Mouse (Mus musculus) megakaryocyte progenitor cell, adult 5-6 weeks (primary cell): ENCODE measurements around the gene Gm3159. TPM values are rescaled to one million over a fixed set of nuclear protein-coding genes. Genes with fewer than 3 reads are reported as not detected.
"Not testable (repeated sequence)": the region's sequence is repeated elsewhere in the genome, so short reads cannot be mapped to it uniquely, and the experiment has no call there.

Source experiments
- ATAC-seq: replicated peaks from 2 replicates; pipeline ENCODE4 v1.8.0; 2016; ENCODE audit warnings: mild to moderate bottlenecking, moderate TSS enrichment, inconsistent platforms; ENCODE audit not compliant: poor library complexity
- total RNA-seq, 2 experiments: library from RNA; stranded (forward) in 1 of 2; stranded (reverse) in 1 of 2; fragments of 157-497, 149-512 nt in 1 of 2; fragments of 200-1000 nt in 1 of 2; gene quantifications; 2 replicates each; pipeline versions ENCODE4 v1.2.3 to v1.2.4; 2015 to 2017

Gm3159 gene
- not detected in 2 replicates for total RNA-seq (2015)
- total RNA-seq (2017): not detected in 2 replicates

DNA sequence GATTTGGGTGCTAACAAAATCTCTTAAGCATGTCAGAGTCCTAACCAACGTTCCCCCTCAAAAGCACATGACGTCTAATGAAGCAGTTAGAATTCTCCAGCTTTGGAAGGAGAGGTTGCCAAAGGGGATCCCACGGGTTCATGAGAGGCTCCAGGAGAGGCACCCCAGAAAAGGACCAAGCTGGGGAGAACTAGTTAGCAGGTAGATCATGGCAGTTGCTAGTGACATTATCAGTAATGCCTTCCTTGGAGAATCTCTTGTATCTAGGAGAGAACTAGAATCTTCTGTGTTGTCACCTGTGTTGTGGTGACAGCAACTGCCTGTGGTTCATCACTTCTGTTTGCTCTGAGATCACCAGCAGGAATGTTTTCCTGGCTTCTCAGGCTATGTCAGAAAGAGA, at the start of gene Gm3159:
Gene Gm3159 (plus strand): TSS at position 301 of the 400 bp plus-strand sequence.
- not testable (repeated sequence) for ATAC-seq

DNA sequence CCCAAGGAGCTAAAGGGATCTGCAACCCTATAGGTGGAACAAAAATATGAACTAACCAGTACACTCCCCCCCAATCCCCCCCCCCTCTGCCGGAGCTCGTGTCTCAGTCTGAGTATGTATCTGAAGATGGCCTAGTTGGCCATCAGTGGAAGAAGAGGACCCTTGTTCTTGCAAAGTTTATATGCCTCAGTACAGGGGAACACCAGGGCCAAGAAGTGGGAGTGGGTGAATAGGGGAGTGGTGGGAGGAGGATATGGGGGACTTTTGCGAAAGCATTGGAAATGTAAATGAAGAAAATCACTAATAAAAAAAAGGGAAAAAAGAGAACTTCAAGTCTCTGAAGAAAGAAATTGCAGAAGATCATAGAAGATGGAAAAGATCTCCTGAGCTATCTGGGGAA, 28.3 kb upstream of the Gm3159 start:
- ATAC-seq: not testable (repeated sequence)

DNA sequence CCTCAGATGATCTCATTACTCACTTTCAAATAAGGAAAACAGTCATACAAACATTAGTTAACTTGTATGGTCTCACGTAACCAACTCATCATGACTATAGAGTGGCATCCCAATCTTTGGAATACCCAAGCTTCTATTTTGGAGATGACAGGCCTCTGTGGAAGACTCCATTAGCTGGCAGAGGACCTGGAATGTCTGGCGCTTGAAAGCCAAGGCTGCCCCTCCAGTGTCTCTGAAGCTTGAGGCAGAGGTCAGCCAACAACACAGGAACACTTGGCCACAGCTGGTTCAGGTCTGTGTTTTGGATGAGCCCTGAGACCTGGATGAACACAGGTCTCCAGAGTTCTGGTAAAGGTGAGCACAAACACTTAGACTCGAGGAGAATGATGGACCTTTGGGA, 27.6 kb upstream of the Gm3159 start:
- ATAC-seq: not testable (repeated sequence)

DNA sequence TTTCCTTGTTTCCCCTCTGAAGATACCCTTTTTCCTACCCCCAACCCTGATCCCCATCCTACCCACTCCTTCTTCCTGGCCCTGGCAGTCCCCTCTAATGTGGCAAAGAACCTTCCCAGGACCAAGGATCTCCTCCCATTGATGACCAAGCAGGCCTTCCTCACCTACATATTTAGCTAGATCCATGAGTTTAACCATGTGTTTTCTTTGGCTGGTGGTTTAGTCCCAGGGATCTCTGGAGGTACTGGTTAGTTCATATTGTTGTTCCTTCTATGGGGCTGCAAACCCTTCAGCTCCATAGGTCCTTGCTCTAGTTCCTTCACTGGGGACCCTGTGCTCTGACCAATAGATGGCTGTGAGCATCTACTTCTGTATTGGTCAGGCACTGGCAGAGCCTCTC, 19.5 kb upstream of the Gm3159 start:
- ATAC-seq: not testable (repeated sequence)

DNA sequence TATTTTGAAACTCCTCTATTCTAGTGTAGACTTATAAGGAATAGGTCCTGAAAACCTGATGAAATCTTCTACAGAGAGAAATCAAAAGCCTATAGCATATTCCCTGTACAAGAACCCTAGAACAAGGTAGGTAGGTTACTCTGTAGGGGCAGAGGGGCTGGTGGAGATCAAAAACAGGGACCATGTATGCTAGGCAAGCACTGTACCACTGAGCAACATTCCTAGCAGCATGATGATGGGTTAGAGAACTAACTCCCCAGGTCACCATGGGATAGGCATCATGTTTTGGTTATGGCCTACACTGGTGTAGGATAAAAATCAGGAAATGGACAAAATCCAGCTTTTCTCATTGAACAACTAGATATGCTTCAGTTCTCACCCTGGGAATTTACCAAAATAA, 11.7 kb upstream of the Gm3159 start:
- ATAC-seq: not testable (repeated sequence)

DNA sequence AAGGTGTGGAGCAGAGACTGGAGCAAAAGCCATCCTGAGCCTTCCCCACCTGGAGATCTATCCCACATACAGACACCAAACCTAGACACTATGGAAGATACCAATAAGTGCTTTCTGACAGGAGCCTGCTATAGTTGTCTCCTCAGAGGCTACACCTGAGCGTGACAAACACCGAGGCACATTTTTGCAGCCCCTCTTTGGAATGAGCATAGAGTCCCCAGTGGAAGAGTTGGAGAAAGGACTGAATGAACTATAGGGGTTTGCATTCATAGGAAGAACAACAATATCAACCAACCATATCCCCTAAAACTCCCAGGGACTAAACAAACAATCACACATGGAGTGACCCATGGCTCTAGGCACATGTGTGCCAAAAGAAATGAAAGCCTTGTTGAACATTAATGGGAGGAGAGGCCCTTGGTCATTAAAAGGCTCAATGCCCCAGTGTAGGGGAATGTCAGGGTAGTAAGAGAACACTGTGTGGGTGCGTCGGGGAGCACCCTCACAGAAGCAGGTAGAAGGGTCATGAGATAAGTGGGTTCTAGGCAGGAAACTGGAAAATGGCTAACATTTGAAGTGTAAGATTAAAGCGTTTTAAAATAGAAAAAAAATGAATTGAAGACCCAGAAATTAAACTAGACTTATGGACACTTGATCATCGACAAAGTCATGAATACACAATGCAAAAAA, 4.3 kb upstream of the Gm3159 start:
- not testable (repeated sequence) for ATAC-seq

DNA sequence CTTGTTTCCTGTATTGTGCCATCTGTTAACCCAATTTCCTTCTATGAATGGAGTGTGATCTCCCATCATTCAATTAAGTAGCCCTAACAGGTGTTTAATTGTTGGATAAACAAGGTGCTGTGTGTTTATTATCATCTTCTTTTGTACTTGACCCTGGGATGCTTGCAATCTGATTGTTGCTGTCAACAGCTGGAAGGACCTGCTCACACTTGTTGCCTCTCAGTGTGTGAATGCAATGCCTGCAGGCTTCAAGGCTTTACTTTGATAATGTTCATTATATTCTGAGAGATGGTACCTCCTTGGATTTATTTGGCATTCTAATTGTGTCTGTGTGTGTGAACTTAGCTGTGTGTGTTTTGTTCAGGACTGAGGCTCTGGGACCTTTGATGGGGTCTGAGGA, 1.3 kb downstream of the Gm3159 start:
- ATAC-seq: not testable (repeated sequence)

DNA sequence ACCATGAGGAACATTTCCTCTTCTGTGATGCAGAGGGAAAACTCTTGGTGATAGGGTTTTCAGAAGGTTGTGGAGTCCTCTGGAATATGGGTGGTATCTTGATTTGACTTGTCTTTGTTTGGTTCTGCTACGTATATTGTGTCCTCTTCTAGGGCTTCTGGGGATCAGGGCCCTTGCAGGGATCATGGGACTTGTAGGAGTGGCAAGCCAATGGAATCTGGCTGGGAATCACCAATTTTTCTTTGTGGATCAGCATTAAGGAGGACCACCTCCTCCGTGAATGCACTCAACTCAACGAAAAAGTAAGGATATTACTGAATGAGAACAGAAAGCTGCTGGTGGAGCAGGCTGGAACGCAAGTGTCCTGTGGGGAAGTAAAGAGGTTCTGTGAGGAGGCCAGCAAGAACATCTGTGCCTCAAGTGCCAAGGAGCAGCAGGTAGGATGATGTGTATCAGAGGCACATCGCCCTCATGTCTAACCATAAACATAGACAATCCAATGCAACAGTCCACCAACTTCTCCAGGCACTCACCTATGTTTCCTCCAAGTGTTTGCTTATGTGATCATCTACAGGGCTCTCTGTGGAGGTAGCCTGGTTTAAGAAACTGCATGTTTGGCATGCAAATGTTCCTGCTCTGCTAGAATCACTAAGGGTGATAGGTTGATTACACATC, 2.9 kb downstream of the Gm3159 start:
- not testable (repeated sequence) for ATAC-seq

DNA sequence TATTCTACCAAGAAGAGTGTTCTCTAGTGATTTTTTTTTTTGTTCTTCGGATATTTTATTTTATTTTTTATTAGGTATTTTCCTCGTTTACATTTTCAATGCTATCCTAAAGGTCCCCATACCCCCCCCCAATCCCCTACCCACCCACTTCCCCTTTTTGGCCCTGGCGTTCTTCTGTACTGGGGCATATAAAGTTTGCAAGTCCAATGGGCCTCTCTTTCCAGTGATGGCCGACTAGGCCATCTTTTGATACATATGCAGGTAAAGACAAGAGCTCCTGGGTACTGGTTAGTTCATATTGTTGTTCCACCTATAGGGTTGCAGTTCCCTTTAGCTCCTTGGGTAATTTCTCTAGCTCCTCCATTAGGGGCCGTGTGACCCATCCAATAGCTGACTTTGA, 3.9 kb downstream of the Gm3159 start:
- not testable (repeated sequence) for ATAC-seq

DNA sequence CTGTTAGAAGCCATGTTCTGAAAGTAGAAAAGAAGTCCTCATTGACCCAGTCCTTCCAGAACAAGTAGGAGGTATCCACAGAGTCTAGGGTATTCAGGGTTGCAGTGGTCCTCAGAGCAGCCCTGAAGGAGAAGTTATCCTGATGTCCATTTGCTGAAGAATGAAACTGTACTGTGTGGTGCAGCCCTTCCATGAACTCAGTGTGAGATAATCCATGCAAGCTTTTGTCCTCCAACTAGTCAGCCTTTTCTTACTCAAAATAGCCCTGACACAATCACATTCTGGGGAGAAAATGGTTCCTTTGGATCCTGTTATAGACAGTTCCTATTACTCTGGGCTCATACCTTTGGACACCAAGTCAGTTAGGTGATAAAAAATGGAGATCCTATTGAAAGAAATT, 6.5 kb downstream of the Gm3159 start:
- ATAC-seq: not testable (repeated sequence)

DNA sequence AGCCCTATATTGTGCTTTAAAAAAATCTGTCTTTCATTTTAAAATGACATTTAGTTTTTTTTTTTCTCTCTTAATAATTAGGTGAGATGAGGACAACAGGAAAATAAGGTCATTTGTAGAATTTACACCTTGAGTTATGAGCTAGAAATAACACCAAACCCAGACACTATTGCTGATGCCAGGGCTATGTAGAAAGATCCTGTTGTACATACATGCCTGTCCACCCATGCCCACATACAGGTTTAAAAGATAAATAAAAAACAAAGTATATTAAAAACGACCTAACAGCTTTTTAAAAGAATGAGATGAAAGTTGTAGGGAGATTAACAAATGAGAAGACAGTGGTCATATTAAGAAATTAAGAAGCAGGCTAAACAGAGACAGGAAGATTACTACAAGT, 12.6 kb downstream of the Gm3159 start:
- not testable (repeated sequence) for ATAC-seq

DNA sequence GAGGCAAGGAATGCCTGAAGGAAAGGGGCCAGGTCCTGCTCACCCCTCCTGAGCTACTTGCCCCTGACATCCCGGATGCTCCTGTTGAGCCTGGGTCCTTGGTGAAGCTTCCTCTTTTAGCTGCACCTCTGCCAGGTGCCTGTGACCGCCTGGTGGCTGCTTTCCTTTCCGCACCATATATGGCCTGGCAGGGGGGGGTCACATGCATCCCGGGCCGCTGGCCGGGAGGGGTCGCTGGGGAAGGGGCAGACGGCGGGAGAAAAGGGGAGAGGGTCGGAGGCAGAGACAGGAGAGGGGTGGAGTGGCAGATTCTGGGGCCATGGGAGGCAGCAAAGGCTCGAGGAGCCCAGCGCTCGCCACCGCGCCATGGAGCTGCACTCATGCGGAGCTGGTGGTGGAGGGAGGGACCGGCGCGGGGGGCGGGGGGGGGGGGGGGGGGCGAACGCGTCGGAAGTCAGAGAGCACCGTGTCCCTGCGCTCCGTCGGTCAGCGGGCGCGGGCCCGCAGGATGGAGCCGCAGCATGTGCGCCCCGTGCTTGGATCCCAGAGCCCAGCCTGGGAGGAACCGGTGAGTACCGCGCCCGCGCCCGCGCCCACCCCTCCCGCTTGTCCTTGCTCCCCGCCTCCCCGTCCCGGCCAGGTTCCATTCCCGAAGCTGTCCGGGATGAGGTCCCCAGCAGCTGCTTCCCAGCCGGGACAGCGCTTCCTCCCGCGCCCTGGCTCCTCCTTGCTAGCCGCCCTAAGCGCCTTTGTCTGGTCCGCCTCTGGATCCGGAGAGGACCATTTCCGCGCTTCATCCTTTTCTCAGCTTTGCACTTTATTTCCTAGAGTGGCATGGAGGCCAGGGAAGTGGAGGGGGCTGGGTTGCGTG, 17.9 kb downstream of the Gm3159 start, which contains the start of gene Gm3164:
Gene Gm3164 (plus strand): TSS at position 484 of the 871 bp plus-strand sequence.
- not testable (repeated sequence) for ATAC-seq

DNA sequence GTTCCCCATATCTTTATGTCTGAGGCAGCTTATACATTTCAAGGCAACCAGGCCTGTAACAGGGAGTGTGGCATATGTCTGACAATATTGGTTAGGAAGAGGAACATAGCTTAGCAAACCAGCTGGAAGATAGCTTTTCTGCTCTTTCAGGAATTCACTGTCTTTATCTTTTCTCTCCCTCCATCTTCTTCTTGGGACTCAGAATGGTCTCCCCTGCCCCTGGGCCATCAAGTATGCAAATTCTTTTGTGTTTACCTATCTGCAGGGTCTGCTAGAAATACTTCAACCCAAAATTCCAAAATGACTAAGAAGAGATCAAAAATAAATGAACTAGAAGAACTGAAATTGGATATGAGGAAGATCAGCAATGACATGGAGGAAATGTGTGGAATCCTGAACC, 33.4 kb downstream of the Gm3159 start, which contains the start of gene Gm3173:
Gene Gm3173 (plus strand): TSS at position 301 of the 400 bp plus-strand sequence.
- ATAC-seq: not testable (repeated sequence)

Other genes with a start within 250 kb of the Gm3159 start
- not detected in 2 replicates for gene Gm3127, start 232.5 kb upstream of the Gm3159 start, total RNA-seq (2015)
- gene Gm3127, start 232.5 kb upstream of the Gm3159 start, total RNA-seq (2017): not detected in 2 replicates
- not detected in 2 replicates for gene Gm2974, start 214.9 kb upstream of the Gm3159 start, total RNA-seq (2015)
- gene Gm2974, start 214.9 kb upstream of the Gm3159 start, total RNA-seq (2017): 0.64 TPM in 1 of 2 replicates, not detected in the other
- not detected in 2 replicates for gene Gm3138, start 147.9 kb upstream of the Gm3159 start, total RNA-seq (2015)
- not detected in 2 replicates for gene Gm3138, start 147.9 kb upstream of the Gm3159 start, total RNA-seq (2017)
- not detected in 2 replicates for gene Gm3149, start 80.2 kb upstream of the Gm3159 start, total RNA-seq (2015)
- not detected in 2 replicates for gene Gm3149, start 80.2 kb upstream of the Gm3159 start, total RNA-seq (2017)
- not detected in 2 replicates for gene 2610042L04Rik, start 62.8 kb upstream of the Gm3159 start, total RNA-seq (2015)
- gene 2610042L04Rik, start 62.8 kb upstream of the Gm3159 start, total RNA-seq (2017): not detected in 2 replicates
- gene Gm3164, start 17.9 kb downstream of the Gm3159 start, total RNA-seq (2015): not detected in 2 replicates
- gene Gm3164, start 17.9 kb downstream of the Gm3159 start, total RNA-seq (2017): not detected in 2 replicates
- 0.72 TPM in 1 of 2 replicates, not detected in the other for gene Gm3173, start 33.5 kb downstream of the Gm3159 start, total RNA-seq (2015)
- gene Gm3173, start 33.5 kb downstream of the Gm3159 start, total RNA-seq (2017): not detected in 2 replicates
- not detected in 2 replicates for gene Gm3182, start 84.2 kb downstream of the Gm3159 start, total RNA-seq (2015)
- gene Gm3182, start 84.2 kb downstream of the Gm3159 start, total RNA-seq (2017): not detected in 2 replicates
- gene Gm3047, start 157.9 kb downstream of the Gm3159 start, total RNA-seq (2015): not detected in 2 replicates
- not detected in 2 replicates for gene Gm3047, start 157.9 kb downstream of the Gm3159 start, total RNA-seq (2017)
- gene Gm8159, start 234.8 kb downstream of the Gm3159 start, total RNA-seq (2015): not detected in 2 replicates
- not detected in 2 replicates for gene Gm8159, start 234.8 kb downstream of the Gm3159 start, total RNA-seq (2017)